Mouse (Mus musculus): ENCODE measurements around the gene F3. TPM values are rescaled to one million over a fixed set of nuclear protein-coding genes. Genes with fewer than 3 reads are reported as not detected.

Gene F3
- polyA plus RNA-seq (2015; fragmentation: Nextera tagmentation; extraction: Ambion mirVana): 5.6 and 5.8 TPM in 2 replicates

- Histone ChIP-seq H3K4me2 (peak within 1 kb of the TSS; percentile 77), H3K27me3 (peaks cover 13% of the 10 kb centered on the region), H3K36me3 (no peaks in the 10 kb centered on the region), H3K4me3 (peak within 1 kb of the TSS; percentile 65), H3K9me3 (no peaks in the 10 kb centered on the region), H3K27ac (peak within 1 kb of the TSS; percentile 44), H3K4me1 (replicated peaks) (peaks cover 33% of the 10 kb centered on the region), H3K9ac (peak within 1 kb of the TSS; percentile 76)
- peak; percentile 87 for ATAC-seq (ENCODE audit: low FRiP score)
- WGBS: under 1% methylated on average over 72 of the region's 73 CpGs
Observed at GRCm38 (mm10) chr3:121722971-121723844, at the start of gene F3. Gene F3, plus strand, starts transcription at chr3:121723537.

GRCm38 (mm10) chr3:121678935-121679334, 44.4 kb upstream of the F3 start:
- no peak for ATAC-seq (ENCODE audit: low FRiP score)
- H3K4me3 ChIP-seq: no peak overlapping the region
- no peak overlapping the region for H3K27ac ChIP-seq
- no peaks in the 10 kb centered on the region for H3K9me3 ChIP-seq
- H3K36me3 ChIP-seq: no peaks in the 10 kb centered on the region
- WGBS: 47% methylated on average over 4 of the region's 4 CpGs
- no peak overlapping the region for H3K4me2 ChIP-seq
- H3K4me1 ChIP-seq (replicated peaks): 0 out of 2 replicates have a peak, but pooled peaks cover 4% of the 10 kb centered on the region
- no peaks in the 10 kb centered on the region for H3K27me3 ChIP-seq
- no peak overlapping the region for H3K9ac ChIP-seq

GRCm38 (mm10) chr3:121679443-121679842, 43.9 kb upstream of the F3 start:
- WGBS: 27% methylated on average over 3 of the region's 3 CpGs
- Histone ChIP-seq H3K36me3 (no peaks in the 10 kb centered on the region), H3K9ac (no peak overlapping the region), H3K4me2 (no peak overlapping the region), H3K9me3 (no peaks in the 10 kb centered on the region), H3K4me1 (replicated peaks) (0 out of 2 replicates have a peak, but pooled peaks cover 4% of the 10 kb centered on the region), H3K27ac (no peak overlapping the region), H3K27me3 (no peaks in the 10 kb centered on the region), H3K4me3 (no peak overlapping the region)
- ATAC-seq (ENCODE audit: low FRiP score): no peak

- ATAC-seq (ENCODE audit: low FRiP score): no peak
- 88% methylated on average over 3 of the region's 3 CpGs for WGBS
- Histone ChIP-seq H3K36me3 (no peaks in the 10 kb centered on the region), H3K4me1 (replicated peaks) (0 out of 2 replicates have a peak, but pooled peaks cover 4% of the 10 kb centered on the region), H3K9me3 (no peaks in the 10 kb centered on the region), H3K27ac (no peak overlapping the region), H3K4me3 (no peak overlapping the region), H3K27me3 (no peaks in the 10 kb centered on the region), H3K9ac (no peak overlapping the region), H3K4me2 (no peak overlapping the region)
Observed at GRCm38 (mm10) chr3:121680187-121680586, 43.1 kb upstream of the F3 start.

GRCm38 (mm10) chr3:121682439-121683411, 40.6 kb upstream of the F3 start:
- no peak for ATAC-seq (ENCODE audit: low FRiP score)

GRCm38 (mm10) chr3:121684552-121684951, 38.8 kb upstream of the F3 start:
- no peaks in the 10 kb centered on the region for H3K36me3 ChIP-seq
- H3K4me2 ChIP-seq: no peak overlapping the region
- H3K9ac ChIP-seq: no peak overlapping the region
- no peaks in the 10 kb centered on the region for H3K9me3 ChIP-seq
- no peaks in the 10 kb centered on the region for H3K27me3 ChIP-seq
- H3K4me3 ChIP-seq: no peak overlapping the region
- ATAC-seq (ENCODE audit: low FRiP score): no peak
- H3K27ac ChIP-seq: no peak overlapping the region
- 79% methylated on average over 4 of the region's 4 CpGs for WGBS
- 0 out of 2 replicates have a peak, but pooled peaks cover 1% of the 10 kb centered on the region for H3K4me1 ChIP-seq (replicated peaks)

More at GRCm38 (mm10) chr3:121682439-121683411, 40.6 kb upstream of the F3 start:
- H3K36me3 ChIP-seq: no peaks in the 10 kb centered on the region
- H3K4me2 ChIP-seq: no peak overlapping the region
- no peak overlapping the region for H3K9ac ChIP-seq
- no peaks in the 10 kb centered on the region for H3K9me3 ChIP-seq
- 89% methylated on average over 10 of the region's 10 CpGs for WGBS
- H3K4me3 ChIP-seq: no peak overlapping the region
- 0 out of 2 replicates have a peak, but pooled peaks cover 4% of the 10 kb centered on the region for H3K4me1 ChIP-seq (replicated peaks)
- no peaks in the 10 kb centered on the region for H3K27me3 ChIP-seq
- no peak overlapping the region for H3K27ac ChIP-seq

GRCm38 (mm10) chr3:121684963-121685362, 38.4 kb upstream of the F3 start:
- no peak overlapping the region for H3K4me3 ChIP-seq
- no peaks in the 10 kb centered on the region for H3K27me3 ChIP-seq
- no peak overlapping the region for H3K9ac ChIP-seq
- 75% methylated on average over 4 of the region's 4 CpGs for WGBS
- no peak overlapping the region for H3K27ac ChIP-seq
- no peaks in the 10 kb centered on the region for H3K9me3 ChIP-seq
- no peak for ATAC-seq (ENCODE audit: low FRiP score)
- H3K4me2 ChIP-seq: no peak overlapping the region
- H3K36me3 ChIP-seq: no peaks in the 10 kb centered on the region
- no peaks in the 10 kb centered on the region for H3K4me1 ChIP-seq (replicated peaks)

GRCm38 (mm10) chr3:121685985-121686384, 37.4 kb upstream of the F3 start:
- Histone ChIP-seq H3K27ac (no peak overlapping the region), H3K4me1 (replicated peaks) (no peaks in the 10 kb centered on the region), H3K4me3 (no peak overlapping the region), H3K36me3 (no peaks in the 10 kb centered on the region), H3K27me3 (no peaks in the 10 kb centered on the region), H3K9me3 (no peaks in the 10 kb centered on the region), H3K4me2 (no peak overlapping the region), H3K9ac (no peak overlapping the region)
- 59% methylated on average over 1 of the region's 1 CpGs for WGBS
- ATAC-seq (ENCODE audit: low FRiP score): no peak

- Histone ChIP-seq H3K9me3 (no peaks in the 10 kb centered on the region), H3K4me1 (replicated peaks) (no peaks in the 10 kb centered on the region), H3K4me3 (no peak overlapping the region), H3K4me2 (no peak overlapping the region), H3K36me3 (no peaks in the 10 kb centered on the region), H3K27ac (no peak overlapping the region), H3K27me3 (no peaks in the 10 kb centered on the region), H3K9ac (no peak overlapping the region)
- ATAC-seq (ENCODE audit: low FRiP score): peak; percentile 36; the same call in 1 of the 2 replicates
- 73% methylated on average over 4 of the region's 4 CpGs for WGBS
Observed at GRCm38 (mm10) chr3:121686408-121686911, 36.9 kb upstream of the F3 start.

- no peak overlapping the region for H3K9ac ChIP-seq
- no peaks in the 10 kb centered on the region for H3K9me3 ChIP-seq
- no peaks in the 10 kb centered on the region for H3K4me1 ChIP-seq (replicated peaks)
- no peak for ATAC-seq (ENCODE audit: low FRiP score)
- H3K36me3 ChIP-seq: no peaks in the 10 kb centered on the region
- no peak overlapping the region for H3K27ac ChIP-seq
- WGBS: 87% methylated on average over 3 of the region's 3 CpGs
- no peak overlapping the region for H3K4me3 ChIP-seq
- no peaks in the 10 kb centered on the region for H3K27me3 ChIP-seq
- H3K4me2 ChIP-seq: no peak overlapping the region
Observed at GRCm38 (mm10) chr3:121687741-121688140, 35.6 kb upstream of the F3 start.

GRCm38 (mm10) chr3:121689029-121689428, 34.3 kb upstream of the F3 start:
- Histone ChIP-seq H3K4me1 (replicated peaks) (no peaks in the 10 kb centered on the region), H3K36me3 (no peaks in the 10 kb centered on the region), H3K27me3 (no peaks in the 10 kb centered on the region), H3K9ac (no peak overlapping the region), H3K4me3 (no peak overlapping the region), H3K9me3 (no peaks in the 10 kb centered on the region), H3K4me2 (no peak overlapping the region), H3K27ac (no peak overlapping the region)
- no peak for ATAC-seq (ENCODE audit: low FRiP score)
- 87% methylated on average over 5 of the region's 5 CpGs for WGBS

GRCm38 (mm10) chr3:121689697-121690096, 33.6 kb upstream of the F3 start:
- H3K27ac ChIP-seq: no peak overlapping the region
- H3K4me3 ChIP-seq: no peak overlapping the region

More at GRCm38 (mm10) chr3:121689697-121690096, 33.6 kb upstream of the F3 start:
- H3K9ac ChIP-seq: no peak overlapping the region
- H3K9me3 ChIP-seq: no peaks in the 10 kb centered on the region
- H3K36me3 ChIP-seq: no peaks in the 10 kb centered on the region
- H3K4me1 ChIP-seq (replicated peaks): no peaks in the 10 kb centered on the region
- no peak overlapping the region for H3K4me2 ChIP-seq
- H3K27me3 ChIP-seq: no peaks in the 10 kb centered on the region
- WGBS: 93% methylated on average over 3 of the region's 3 CpGs
- no peak for ATAC-seq (ENCODE audit: low FRiP score)

Measured in hindbrain, embryonic 13.5 days (tissue).